Mouse (Mus musculus) myocyte (in vitro differentiated cells): ENCODE data around the gene Notch4. TPM values are rescaled to one million over a fixed set of nuclear protein-coding genes. Genes with fewer than 3 reads are reported as not detected.

Experiments used
- H3K27me3 ChIP-seq: one replicate; pipeline ENCODE4 v1.6.1; 2011; ENCODE audit not compliant: control insufficient read depth, insufficient read depth, insufficient read length
- H3K36me3 ChIP-seq: one replicate; pipeline ENCODE4 v1.6.1; 2011; ENCODE audit not compliant: control insufficient read depth, insufficient read depth
- H3K4me2 ChIP-seq: one replicate; pipeline ENCODE4 v1.6.1; 2011; ENCODE audit warnings: low read depth, control low read depth
- H3K4me3 ChIP-seq: one replicate; pipeline ENCODE4 v1.5.1; 2011; ENCODE audit warnings: mild to moderate bottlenecking, control low read depth, moderate library complexity
- H3K79me2 ChIP-seq: one replicate; pipeline ENCODE4 v1.6.1; 2011; ENCODE audit not compliant: control insufficient read depth, insufficient read depth
- H3ac ChIP-seq: one replicate; pipeline ENCODE4 v1.6.1; 2011; ENCODE audit not compliant: control insufficient read depth, insufficient read length
- CEBPB ChIP-seq: IDR thresholded peaks from 2 replicates; pipeline ENCODE4 v1.6.1; 2011; ENCODE audit warnings: mild to moderate bottlenecking, moderate library complexity; ENCODE audit not compliant: poor library complexity, insufficient read depth, severe bottlenecking
- E2F4 ChIP-seq: IDR thresholded peaks from one replicate; pipeline ENCODE4 v1.6.1; 2011; ENCODE audit warnings: mild to moderate bottlenecking, control low read depth, moderate library complexity; ENCODE audit not compliant: insufficient read depth
- MAX ChIP-seq: IDR thresholded peaks from one replicate; pipeline ENCODE4 v1.6.1; 2011; ENCODE audit warnings: low read depth, mild to moderate bottlenecking, control low read depth
- MYOD1 ChIP-seq, 3 experiments: IDR thresholded peaks; one replicate each; pipeline ENCODE4 v1.6.1; 2011; ENCODE audit warnings: control low read depth in 2 of 3, low read depth in 2 of 3, mild to moderate bottlenecking in 2 of 3, moderate library complexity in 1 of 3; ENCODE audit not compliant: insufficient read length in 2 of 3, control insufficient read depth in 1 of 3
- MYOG ChIP-seq, 3 experiments: IDR thresholded peaks; one replicate each; pipeline ENCODE4 v1.6.1; 2011; ENCODE audit warnings: control low read depth in 2 of 3, low read depth in 2 of 3, mild to moderate bottlenecking in 2 of 3; ENCODE audit not compliant: insufficient read length in 2 of 3, control insufficient read depth in 1 of 3, insufficient read depth in 1 of 3
- POLR2A ChIP-seq: IDR thresholded peaks from one replicate; pipeline ENCODE4 v1.6.1; 2011; ENCODE audit warnings: low read depth, mild to moderate bottlenecking, control low read depth, moderate library complexity; ENCODE audit not compliant: insufficient read length
- POLR2AphosphoS2 ChIP-seq: IDR thresholded peaks from one replicate; pipeline ENCODE4 v1.6.1; 2011; ENCODE audit warnings: low read depth, control low read depth; ENCODE audit not compliant: insufficient read length
- REST ChIP-seq: IDR thresholded peaks from one replicate; pipeline ENCODE4 v1.6.1; 2011; ENCODE audit warnings: mild to moderate bottlenecking, control low read depth, moderate library complexity; ENCODE audit not compliant: insufficient read depth, insufficient read length
- SRF ChIP-seq: IDR thresholded peaks from one replicate; pipeline ENCODE4 v1.6.1; 2011; ENCODE audit warnings: low read depth; ENCODE audit not compliant: control insufficient read depth, insufficient read length
- TCF12 ChIP-seq: IDR thresholded peaks from one replicate; pipeline ENCODE4 v1.6.1; 2011; ENCODE audit warnings: mild to moderate bottlenecking, control low read depth; ENCODE audit not compliant: poor library complexity, insufficient read depth, severe bottlenecking
- TCF3 ChIP-seq: IDR thresholded peaks from one replicate; pipeline ENCODE4 v1.6.1; 2011; ENCODE audit warnings: low read depth, control low read depth; ENCODE audit not compliant: insufficient read length
- USF1 ChIP-seq: IDR thresholded peaks from one replicate; pipeline ENCODE4 v1.6.1; 2011; ENCODE audit warnings: low read depth, mild to moderate bottlenecking, control low read depth, moderate library complexity
- polyA plus RNA-seq: library from polyadenylated mRNA; unstranded; fragments of >200 nt; fragmentation: generic; extraction: Trizol; gene quantifications from one replicate; pipeline ENCODE4 v1.2.1, GENCODE M21; 2012; ENCODE audit warnings: missing spikeins

The Notch4 gene
- polyA plus RNA-seq, 1 experiment, result 0.31 TPM

DNA sequence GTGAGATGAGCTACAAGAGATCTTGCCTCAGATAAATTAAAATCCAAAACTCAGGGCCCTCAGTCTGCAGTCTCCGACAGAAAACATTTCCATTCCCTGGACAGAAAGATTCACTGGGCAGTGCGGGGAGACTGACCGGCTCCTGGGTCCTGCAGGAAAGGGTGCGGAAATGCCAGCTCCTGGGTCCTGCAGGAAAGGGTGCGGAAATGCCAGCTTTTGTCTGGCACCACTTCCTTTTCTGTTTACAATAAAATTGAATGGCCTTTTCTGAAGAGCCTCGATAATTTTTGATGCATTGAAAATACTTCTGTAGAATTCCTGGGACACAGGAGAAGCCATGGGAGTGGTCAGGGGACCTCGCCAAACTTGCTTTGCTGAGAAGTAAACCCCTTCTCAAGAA is 5.0 kb upstream of the Notch4 start:
- Histone ChIP-seq H3K79me2 (no peaks in the 10 kb centered on the region), H3K4me3 (no peak overlapping the region), H3K27me3 (peaks cover 49% of the 10 kb centered on the region), H3ac (no peak overlapping the region), H3K4me2 (no peak overlapping the region), H3K36me3 (no peaks in the 10 kb centered on the region)
- no peak for TF ChIP-seq SRF
- no peak for TF ChIP-seq USF1
- no peak for TF ChIP-seq MYOG (IDR thresholded peaks at IDR 0.05; ENCODE audit: control insufficient read depth in 1 of 3, insufficient read depth in 1 of 3, insufficient read length in 2 of 3, low read depth in 2 of 3)
- no peak for TF ChIP-seq MYOD1 (IDR thresholded peaks at IDR 0.05; ENCODE audit: control insufficient read depth in 1 of 3, insufficient read length in 2 of 3, low read depth in 2 of 3)

DNA sequence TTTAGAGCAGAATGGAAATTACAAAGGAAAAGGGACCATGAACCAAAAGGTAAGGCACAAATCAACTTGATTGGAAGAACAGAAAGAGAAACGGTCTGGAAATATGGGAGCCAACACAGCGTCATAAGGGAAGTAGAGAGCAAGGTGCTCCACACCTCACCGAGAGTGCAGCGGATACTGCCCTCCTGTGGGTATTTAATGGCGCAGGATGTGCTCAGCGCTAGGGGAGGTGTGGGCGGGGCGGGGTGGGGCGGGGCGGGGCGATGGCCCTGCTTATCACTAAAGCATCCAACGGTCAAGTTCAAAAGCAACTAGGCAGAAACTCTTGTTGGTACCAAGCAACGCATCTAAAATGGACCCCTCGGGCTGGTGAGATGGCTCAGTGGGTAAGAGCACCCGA is 4.2 kb upstream of the Notch4 start:
- no peaks in the 10 kb centered on the region for H3K36me3 ChIP-seq
- H3K4me3 ChIP-seq, result no peak overlapping the region
- no peaks in the 10 kb centered on the region for H3K79me2 ChIP-seq
- TF ChIP-seq CEBPB (no peak), E2F4 (no peak), POLR2AphosphoS2 (no peak), MYOG (IDR thresholded peaks at IDR 0.05; ENCODE audit: control insufficient read depth in 1 of 3, insufficient read depth in 1 of 3, insufficient read length in 2 of 3, low read depth in 2 of 3) (no peak), MAX (no peak), POLR2A (no peak), SRF (no peak), REST (no peak), USF1 (no peak), MYOD1 (IDR thresholded peaks at IDR 0.05; ENCODE audit: control insufficient read depth in 1 of 3, insufficient read length in 2 of 3, low read depth in 2 of 3) (no peak), TCF12 (no peak), TCF3 (no peak)
- H3K4me2 ChIP-seq, result no peak overlapping the region
- peaks cover 57% of the 10 kb centered on the region for H3K27me3 ChIP-seq
- H3ac ChIP-seq, result no peak overlapping the region

DNA sequence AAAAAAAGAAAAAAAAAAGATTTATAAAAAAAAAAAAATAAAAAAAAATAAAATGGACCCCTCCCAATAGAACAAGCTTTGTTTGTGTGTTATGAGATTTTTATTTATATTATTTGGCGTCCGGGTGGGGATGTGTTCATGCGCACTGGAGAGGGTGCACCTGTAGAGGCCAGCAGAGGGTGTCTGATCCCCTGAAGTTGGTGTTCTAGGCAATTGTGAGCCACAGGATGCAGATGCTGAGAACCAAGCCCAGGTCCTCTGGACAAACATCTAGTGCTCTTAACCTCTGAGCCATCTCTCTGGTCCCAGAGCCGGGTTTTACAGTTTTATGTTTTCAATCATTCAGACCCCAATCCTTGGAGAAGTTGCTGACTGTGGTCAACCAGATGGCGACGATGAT is 3.6 kb upstream of the Notch4 start:
- Histone ChIP-seq H3K36me3 (no peaks in the 10 kb centered on the region), H3K79me2 (no peaks in the 10 kb centered on the region), H3K27me3 (peaks cover 62% of the 10 kb centered on the region), H3K4me2 (no peak overlapping the region), H3K4me3 (no peak overlapping the region), H3ac (no peak overlapping the region)
- no peak for TF ChIP-seq MAX
- no peak for TF ChIP-seq TCF12
- no peak for TF ChIP-seq E2F4
- no peak for TF ChIP-seq CEBPB

DNA sequence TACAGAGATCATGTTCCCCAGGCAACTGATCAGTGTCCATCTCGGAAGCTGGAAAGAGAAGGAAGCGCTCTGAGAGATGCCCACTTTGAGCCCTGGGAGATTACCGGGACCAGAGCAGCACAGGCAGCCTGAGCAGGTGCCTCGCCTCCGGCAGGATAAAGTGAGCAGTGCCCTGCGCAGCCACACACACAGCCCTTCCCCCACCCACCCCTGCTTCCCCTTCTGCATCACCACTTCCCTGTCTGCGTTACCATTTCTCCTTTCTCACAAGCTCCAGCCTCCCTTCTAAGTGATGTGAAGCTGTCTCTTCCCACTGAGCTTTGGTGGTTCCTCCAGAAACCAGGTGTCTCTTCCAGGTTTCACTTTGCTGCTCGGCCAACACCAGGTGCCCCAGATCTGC is 2.9 kb upstream of the Notch4 start:
- Histone ChIP-seq H3K4me2 (no peak overlapping the region), H3K27me3 (peaks cover 69% of the 10 kb centered on the region), H3K36me3 (no peaks in the 10 kb centered on the region), H3K4me3 (no peak overlapping the region), H3ac (no peak overlapping the region), H3K79me2 (no peaks in the 10 kb centered on the region)
- TF ChIP-seq POLR2A (no peak), MAX (no peak), E2F4 (no peak), MYOG (IDR thresholded peaks at IDR 0.05; ENCODE audit: control insufficient read depth in 1 of 3, insufficient read depth in 1 of 3, insufficient read length in 2 of 3, low read depth in 2 of 3) (no peak), SRF (no peak), TCF3 (no peak), MYOD1 (IDR thresholded peaks at IDR 0.05; ENCODE audit: control insufficient read depth in 1 of 3, insufficient read length in 2 of 3, low read depth in 2 of 3) (no peak), USF1 (no peak), POLR2AphosphoS2 (no peak), TCF12 (no peak), REST (no peak), CEBPB (no peak)

DNA sequence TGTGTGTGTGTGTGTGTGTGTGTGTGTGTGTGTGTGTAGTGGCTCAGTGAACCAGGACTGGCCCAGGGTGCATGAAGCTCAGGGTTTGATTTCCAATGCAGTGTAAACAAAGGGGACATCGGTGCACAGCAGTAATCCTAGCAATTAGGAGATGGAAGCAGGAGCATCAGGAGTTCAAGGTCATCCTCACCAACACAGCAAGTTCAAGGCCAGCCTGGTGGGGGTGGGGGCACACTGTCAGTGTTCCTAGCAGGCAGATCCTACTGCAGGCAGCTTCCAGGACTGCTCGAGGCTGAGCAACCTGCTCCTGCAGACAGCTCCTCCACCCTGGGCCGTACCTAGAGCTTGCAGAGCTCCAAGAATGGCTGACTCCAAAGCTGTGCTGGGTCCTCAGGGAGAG is 1.5 kb upstream of the Notch4 start:
- Histone ChIP-seq H3K36me3 (no peaks in the 10 kb centered on the region), H3K79me2 (no peaks in the 10 kb centered on the region), H3K4me3 (no peak overlapping the region), H3K4me2 (no peak overlapping the region), H3ac (no peak overlapping the region), H3K27me3 (peaks cover 71% of the 10 kb centered on the region)
- no peak for TF ChIP-seq E2F4
- no peak for TF ChIP-seq MYOG (IDR thresholded peaks at IDR 0.05; ENCODE audit: control insufficient read depth in 1 of 3, insufficient read depth in 1 of 3, insufficient read length in 2 of 3, low read depth in 2 of 3)
- no peak for TF ChIP-seq POLR2A

DNA sequence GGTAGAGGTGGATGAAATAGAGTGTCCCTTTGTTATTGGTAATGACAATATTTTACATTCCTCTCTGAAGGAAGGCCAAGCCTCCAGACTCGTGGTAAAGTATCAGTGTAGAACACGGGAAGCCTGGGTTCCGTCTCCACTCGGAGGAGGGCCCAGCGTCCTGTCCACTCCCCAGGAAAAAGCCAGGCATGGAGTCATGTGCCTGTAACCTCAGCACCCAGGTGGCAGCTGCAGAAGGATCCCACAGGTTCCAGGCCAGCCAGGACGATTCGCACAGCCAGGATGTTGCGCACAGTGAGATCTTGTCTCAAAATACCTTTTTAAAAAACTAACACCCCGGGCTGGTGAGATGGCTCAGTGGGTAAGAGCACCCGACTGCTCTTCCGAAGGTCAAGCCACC is 714 bp upstream of the Notch4 start:
- H3K4me3 ChIP-seq, result no peak overlapping the region
- no peak overlapping the region for H3ac ChIP-seq
- TF ChIP-seq POLR2A (no peak), TCF12 (no peak), SRF (no peak), MAX (no peak), TCF3 (no peak)
- H3K27me3 ChIP-seq, result peaks cover 68% of the 10 kb centered on the region
- no peaks in the 10 kb centered on the region for H3K79me2 ChIP-seq
- H3K36me3 ChIP-seq, result no peaks in the 10 kb centered on the region
- no peak overlapping the region for H3K4me2 ChIP-seq
